Mouse (Mus musculus) forebrain, embryonic 13.5 days (tissue): ENCODE data around the gene Hamp. TPM values are rescaled to one million over a fixed set of nuclear protein-coding genes. Genes with fewer than 3 reads are reported as not detected.
A peak's percentile ranks its signal among the peaks of the same experiment; 100 is the strongest.

Experiments used
- ATAC-seq: fragments of 200-750 bp; cut with Nextera tagmentation; 2 replicates; pipeline ENCODE4 v1.8.0; 2017
- H3K27ac ChIP-seq: fragments of 300-500 bp; sonication (generic); 2 replicates; pipeline ENCODE4 v1.5.1; 2015; ENCODE audit warnings: inconsistent platforms, mild to moderate bottlenecking, moderate library complexity
- H3K27me3 ChIP-seq: fragments of 300-500 bp; sonication (generic); 2 replicates; pipeline ENCODE4 v1.6.1; 2015; ENCODE audit warnings: mild to moderate bottlenecking, inconsistent platforms
- H3K36me3 ChIP-seq: fragments of 300-500 bp; sonication (generic); 2 replicates; pipeline ENCODE4 v1.6.1; 2015; ENCODE audit warnings: mild to moderate bottlenecking, inconsistent platforms; ENCODE audit not compliant: poor library complexity, severe bottlenecking
- H3K4me1 ChIP-seq: fragments of 300-500 bp; sonication (generic); 2 replicates; pipeline ENCODE4 v1.6.1; 2015; ENCODE audit warnings: inconsistent platforms
- H3K4me2 ChIP-seq: fragments of 300-500 bp; sonication (generic); 2 replicates; pipeline ENCODE4 v1.6.1; 2015; ENCODE audit warnings: inconsistent platforms, mild to moderate bottlenecking, moderate library complexity
- H3K4me3 ChIP-seq: fragments of 300-500 bp; sonication (generic); 2 replicates; pipeline ENCODE4 v1.5.1; 2015; ENCODE audit warnings: mild to moderate bottlenecking, inconsistent platforms
- H3K9ac ChIP-seq: fragments of 300-500 bp; sonication (generic); 2 replicates; pipeline ENCODE4 v1.6.1; 2015; ENCODE audit warnings: mild to moderate bottlenecking, inconsistent platforms
- H3K9me3 ChIP-seq: fragments of 300-500 bp; sonication (generic); replicated peaks from 2 replicates; pipeline ENCODE4 v1.6.1; 2016; ENCODE audit warnings: inconsistent platforms
- WGBS: fragments of 180-500 bp; shearing (Covaris S2); methylation state at CpG from one replicate; pipeline ENCODE4 v1.1.7; 2015; 5-methylcytosine and 5-hydroxymethylcytosine counted together
- polyA plus RNA-seq: library from polyadenylated mRNA; unstranded; fragments of >200 nt; fragmentation: Nextera tagmentation; extraction: Ambion mirVana; gene quantifications from 2 replicates; pipeline ENCODE4 v1.2.1, GENCODE M21; 2015

The Hamp gene
- polyA plus RNA-seq, 1 experiment from 2014 or later = not detected

- Histone ChIP-seq H3K4me2 (no peak overlapping the region), H3K27me3 (no peaks in the 10 kb centered on the region), H3K9ac (no peak overlapping the region), H3K36me3 (peaks cover 10% of the 10 kb centered on the region; the same call in 1 of the 2 replicates), H3K4me3 (no peak overlapping the region), H3K27ac (no peak overlapping the region), H3K9me3 (no peaks in the 10 kb centered on the region), H3K4me1 (no peaks in the 10 kb centered on the region)
- 74% methylated on average over 3 of the region's 3 CpGs for WGBS
- no peak for ATAC-seq
Observed at GRCm38 (mm10) chr7:30966657-30967056, 22.8 kb upstream of the Hamp start.

- H3K9ac ChIP-seq = no peak overlapping the region
- H3K9me3 ChIP-seq = no peaks in the 10 kb centered on the region
- H3K27me3 ChIP-seq = no peaks in the 10 kb centered on the region
- H3K27ac ChIP-seq = no peak overlapping the region
- H3K36me3 ChIP-seq = peaks cover 8% of the 10 kb centered on the region; the same call in 1 of the 2 replicates
- no peak overlapping the region for H3K4me2 ChIP-seq
- ATAC-seq = no peak
- H3K4me1 ChIP-seq = no peaks in the 10 kb centered on the region
- no peak overlapping the region for H3K4me3 ChIP-seq
- 69% methylated on average over 14 of the region's 14 CpGs for WGBS
Observed at GRCm38 (mm10) chr7:30965677-30966076, 21.8 kb upstream of the Hamp start.

DNA sequence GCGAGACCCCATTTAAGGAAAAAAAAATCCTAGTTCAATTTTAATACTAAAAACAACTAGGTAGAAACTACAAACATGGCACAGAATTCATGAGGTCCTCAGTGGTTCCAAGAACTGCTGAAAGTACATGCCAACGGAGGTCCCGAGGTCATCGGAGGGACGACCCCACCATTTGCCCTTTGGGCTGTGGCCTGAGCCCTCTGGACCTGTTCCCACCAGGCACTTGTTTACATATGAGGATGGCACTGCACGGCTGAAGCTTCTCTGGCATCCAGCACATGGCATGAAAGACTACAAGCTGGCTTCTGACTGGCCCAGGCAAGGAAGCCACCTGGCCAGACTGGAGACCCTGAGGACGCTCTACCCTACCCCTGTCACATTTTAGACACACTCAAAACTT is 20.5 kb upstream of the Hamp start:
- 94% methylated on average over 7 of the region's 7 CpGs for WGBS
- Histone ChIP-seq H3K4me1 (no peaks in the 10 kb centered on the region), H3K36me3 (0 out of 2 replicates have a peak, but pooled peaks cover 5% of the 10 kb centered on the region), H3K4me3 (no peak overlapping the region), H3K4me2 (no peak overlapping the region), H3K27me3 (no peaks in the 10 kb centered on the region), H3K9me3 (no peaks in the 10 kb centered on the region), H3K27ac (no peak overlapping the region), H3K9ac (no peak overlapping the region)
- ATAC-seq = no peak

DNA sequence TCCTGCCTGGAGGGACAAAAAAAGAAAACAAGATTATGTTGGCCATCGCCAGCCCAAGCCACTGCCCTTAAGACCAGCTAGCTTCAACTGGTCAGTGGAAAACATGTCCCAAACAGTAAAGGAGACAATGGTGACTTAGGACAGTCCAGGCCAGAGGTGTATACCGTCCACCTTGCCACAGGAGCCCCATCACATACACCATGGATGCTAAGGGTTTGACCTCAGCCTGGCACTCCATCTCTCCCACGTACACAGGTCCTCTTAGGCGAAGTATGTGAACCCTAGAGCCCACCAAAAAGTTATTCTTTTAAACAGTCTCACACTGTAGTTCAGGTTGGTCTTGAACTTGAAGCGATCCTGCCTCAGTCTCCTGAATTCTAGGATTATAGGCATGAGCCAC is 19.0 kb upstream of the Hamp start:
- H3K27me3 ChIP-seq = no peaks in the 10 kb centered on the region
- no peak overlapping the region for H3K9ac ChIP-seq
- peaks cover 10% of the 10 kb centered on the region for H3K4me1 ChIP-seq
- no peak overlapping the region for H3K27ac ChIP-seq
- H3K4me2 ChIP-seq = no peak overlapping the region
- peaks cover 16% of the 10 kb centered on the region; the same call in 1 of the 2 replicates for H3K36me3 ChIP-seq
- ATAC-seq = no peak
- WGBS = 90% methylated on average over 5 of the region's 5 CpGs
- H3K9me3 ChIP-seq = no peaks in the 10 kb centered on the region
- H3K4me3 ChIP-seq = no peak overlapping the region

GRCm38 (mm10) chr7:30959786-30960349 is 16.0 kb upstream of the Hamp start:
- ATAC-seq = no peak
- H3K4me2 ChIP-seq = no peak overlapping the region
- WGBS = 88% methylated on average over 6 of the region's 6 CpGs
- no peak overlapping the region for H3K9ac ChIP-seq
- H3K4me3 ChIP-seq = no peak overlapping the region
- peaks cover 21% of the 10 kb centered on the region for H3K4me1 ChIP-seq
- H3K9me3 ChIP-seq = no peaks in the 10 kb centered on the region
- peaks cover 21% of the 10 kb centered on the region for H3K36me3 ChIP-seq
- no peak overlapping the region for H3K27ac ChIP-seq
- H3K27me3 ChIP-seq = no peaks in the 10 kb centered on the region

DNA sequence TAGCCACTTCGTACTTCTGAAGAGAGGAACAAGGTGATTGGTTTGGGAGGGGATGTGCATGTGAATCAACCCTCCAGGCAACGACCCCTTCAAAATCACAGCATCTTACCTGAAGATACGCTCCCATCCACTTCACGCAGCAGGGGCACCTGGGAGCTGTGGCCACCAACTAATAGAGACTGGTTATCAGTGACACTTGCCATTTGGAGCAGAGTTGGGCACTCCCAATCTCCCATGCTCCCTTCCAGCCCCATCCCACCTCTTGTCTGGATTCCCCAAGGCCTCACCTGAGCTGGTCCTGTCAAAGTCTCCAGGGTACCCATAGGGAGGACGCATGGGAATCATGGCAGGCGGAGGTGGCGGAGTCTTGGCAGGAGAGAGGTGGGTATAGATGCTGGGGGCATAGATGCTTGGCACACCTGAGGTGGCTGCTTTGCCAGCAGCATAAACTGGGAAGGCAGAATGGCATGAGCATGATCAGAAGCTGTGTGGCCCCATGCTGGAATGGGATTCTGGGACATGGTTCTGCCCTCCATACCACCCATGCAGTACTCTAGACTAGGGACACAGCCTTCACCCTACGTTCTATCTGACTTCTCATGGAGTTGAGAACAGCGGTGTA is 15.1 kb upstream of the Hamp start:
- Histone ChIP-seq H3K4me1 (peaks cover 22% of the 10 kb centered on the region), H3K27me3 (no peaks in the 10 kb centered on the region), H3K4me2 (no peak overlapping the region), H3K4me3 (no peak overlapping the region), H3K9me3 (no peaks in the 10 kb centered on the region), H3K27ac (no peak overlapping the region), H3K36me3 (peaks cover 30% of the 10 kb centered on the region), H3K9ac (0 out of 2 replicates have a peak overlapping the region, but pooled peaks have one; percentile 96)
- WGBS = 96% methylated on average over 9 of the region's 9 CpGs
- no peak for ATAC-seq

GRCm38 (mm10) chr7:30958109-30958865 is 14.5 kb upstream of the Hamp start:
- no peaks in the 10 kb centered on the region for H3K9me3 ChIP-seq
- 82% methylated on average over 28 of the region's 28 CpGs for WGBS
- ATAC-seq = no peak
- peak overlapping the region; percentile 98 for H3K27ac ChIP-seq
- H3K4me3 ChIP-seq = peak overlapping the region; percentile 94
- peaks cover 36% of the 10 kb centered on the region for H3K36me3 ChIP-seq
- no peaks in the 10 kb centered on the region for H3K27me3 ChIP-seq
- peak overlapping the region; percentile 96 for H3K9ac ChIP-seq
- H3K4me2 ChIP-seq = peak overlapping the region; percentile 87
- peaks cover 22% of the 10 kb centered on the region for H3K4me1 ChIP-seq

GRCm38 (mm10) chr7:30957367-30957783 is 13.5 kb upstream of the Hamp start:
- H3K4me1 ChIP-seq = peaks cover 22% of the 10 kb centered on the region
- peak overlapping the region; percentile 94 for H3K4me3 ChIP-seq
- H3K9me3 ChIP-seq = no peaks in the 10 kb centered on the region
- peak overlapping the region; percentile 98 for H3K27ac ChIP-seq
- peak overlapping the region; percentile 87 for H3K4me2 ChIP-seq
- H3K9ac ChIP-seq = peak overlapping the region; percentile 96
- peaks cover 46% of the 10 kb centered on the region for H3K36me3 ChIP-seq
- under 1% methylated on average over 43 of the region's 43 CpGs for WGBS
- H3K27me3 ChIP-seq = no peaks in the 10 kb centered on the region
- peak; percentile 67 for ATAC-seq

- Histone ChIP-seq H3K4me1 (peaks cover 22% of the 10 kb centered on the region), H3K4me3 (peak within 1 kb of the TSS; percentile 94), H3K36me3 (peaks cover 48% of the 10 kb centered on the region), H3K9me3 (no peaks in the 10 kb centered on the region), H3K9ac (peak within 1 kb of the TSS; percentile 96), H3K4me2 (peak within 1 kb of the TSS; percentile 87), H3K27me3 (no peaks in the 10 kb centered on the region), H3K27ac (peak within 1 kb of the TSS; percentile 98)
- WGBS = 0% methylated on average over 20 of the region's 82 CpGs
- peak; percentile 61 for ATAC-seq
Observed at GRCm38 (mm10) chr7:30956756-30957366, 13.0 kb upstream of the Hamp start, which contains the start of gene Usf2. Gene Usf2, minus strand, starts transcription at chr7:30956803.

GRCm38 (mm10) chr7:30956357-30956751 is 12.5 kb upstream of the Hamp start:
- Histone ChIP-seq H3K4me2 (peak overlapping the region; percentile 87), H3K9me3 (no peaks in the 10 kb centered on the region), H3K4me1 (peaks cover 22% of the 10 kb centered on the region), H3K9ac (peak overlapping the region; percentile 96), H3K36me3 (peaks cover 49% of the 10 kb centered on the region), H3K4me3 (peak overlapping the region; percentile 94), H3K27ac (peak overlapping the region; percentile 98), H3K27me3 (no peaks in the 10 kb centered on the region)
- under 1% methylated on average over 30 of the region's 49 CpGs for WGBS
- ATAC-seq = peak; percentile 60

- Histone ChIP-seq H3K36me3 (peaks cover 55% of the 10 kb centered on the region), H3K4me2 (peak overlapping the region; percentile 87), H3K9ac (peak overlapping the region; percentile 96), H3K27ac (peak overlapping the region; percentile 98), H3K27me3 (no peaks in the 10 kb centered on the region), H3K9me3 (no peaks in the 10 kb centered on the region), H3K4me1 (peaks cover 22% of the 10 kb centered on the region), H3K4me3 (peak overlapping the region; percentile 94)
- peak; percentile 71 for ATAC-seq
- under 1% methylated on average over 36 of the region's 64 CpGs for WGBS
Observed at GRCm38 (mm10) chr7:30955584-30956356, 11.9 kb upstream of the Hamp start.
